Mouse (Mus musculus): ENCODE results near the gene Vmn2r16. TPM values are rescaled to one million over a fixed set of nuclear protein-coding genes. Genes with fewer than 3 reads are reported as not detected.

Vmn2r16 gene
- polyA plus RNA-seq (2015; fragmentation: Nextera tagmentation; extraction: Ambion mirVana), result not detected in 2 replicates

DNA sequence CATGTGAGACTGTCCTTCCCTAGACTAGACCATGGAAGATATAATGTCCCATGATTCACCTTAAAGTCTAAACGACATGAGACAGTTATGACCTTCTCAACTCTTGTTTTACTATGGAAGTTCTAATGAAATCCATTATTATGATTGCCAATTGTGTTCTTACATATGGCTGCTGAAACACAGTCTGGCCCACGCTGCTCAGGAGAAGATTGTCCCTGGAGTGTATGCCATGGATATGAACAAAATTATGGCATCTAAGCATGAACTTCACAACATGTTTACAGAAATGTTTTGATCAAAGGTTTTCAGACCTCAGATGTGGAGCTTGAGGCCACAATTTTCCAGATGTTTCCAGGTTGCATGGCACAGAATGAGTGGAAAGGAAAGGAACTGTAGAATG, at the start of gene Vmn2r16:
TSS of gene Vmn2r16 (plus strand) at position 301 of the 400 bp plus-strand sequence.
- Histone ChIP-seq H3K9ac (no peak within 1 kb of the TSS), H3K4me3 (no peak within 1 kb of the TSS), H3K4me2 (no peak within 1 kb of the TSS), H3K36me3 (no peaks in the 10 kb centered on the region), H3K27me3 (no peaks in the 10 kb centered on the region), H3K9me3 (peaks cover 33% of the 10 kb centered on the region), H3K4me1 (replicated peaks) (no peaks in the 10 kb centered on the region), H3K27ac (replicated peaks) (no peak within 1 kb of the TSS)
- ATAC-seq (ENCODE audit: low read depth), result no peak
- WGBS, result 54% methylated on average over 2 of the region's 2 CpGs

DNA sequence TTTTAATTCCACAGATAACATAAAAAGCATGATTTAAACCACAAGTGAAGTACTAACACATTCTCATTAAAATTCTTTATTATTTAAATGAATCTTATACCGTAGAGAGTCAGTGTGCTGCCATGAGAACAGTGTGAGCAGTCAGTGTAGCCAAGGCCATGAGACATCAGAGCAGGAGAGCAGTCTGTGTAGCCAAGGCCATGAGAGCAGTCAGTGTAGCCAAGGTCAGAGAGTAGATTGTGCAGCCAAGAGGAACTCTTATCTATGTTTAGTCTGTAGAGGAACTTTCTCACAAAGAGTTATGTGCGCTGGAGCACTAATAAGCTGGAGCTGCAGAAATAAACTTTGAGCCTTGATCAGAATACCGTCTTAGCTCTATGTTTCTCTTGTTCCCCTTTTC, 35.3 kb upstream of the Vmn2r16 start:
- 89% methylated on average over 3 of the region's 3 CpGs for WGBS

DNA sequence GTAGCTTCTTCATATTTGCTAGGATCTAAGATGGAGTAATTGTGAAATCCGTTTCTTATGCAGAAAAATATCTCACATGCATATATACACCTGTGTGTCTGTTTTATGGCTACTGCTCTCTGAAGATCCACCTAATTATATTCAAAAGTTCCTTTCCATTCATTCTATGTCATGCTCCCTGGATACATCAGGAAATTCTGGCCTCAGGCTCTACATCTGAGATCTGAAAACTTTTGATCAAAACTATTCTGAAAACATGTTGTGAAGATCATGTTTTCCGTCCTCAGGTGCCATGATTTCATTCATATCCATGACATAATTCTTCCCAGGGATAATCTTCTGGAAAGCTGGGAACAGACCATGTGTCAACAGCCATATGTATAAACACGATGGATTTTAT, 32.4 kb upstream of the Vmn2r16 start, which contains the start of gene Vmn2r15:
TSS of gene Vmn2r15 (minus strand) at position 101 of the 400 bp plus-strand sequence.
- 51% methylated on average over 3 of the region's 3 CpGs for WGBS
- Histone ChIP-seq H3K4me1 (replicated peaks) (no peaks in the 10 kb centered on the region), H3K9me3 (peaks cover 11% of the 10 kb centered on the region), H3K4me2 (no peak within 1 kb of the TSS), H3K4me3 (no peak within 1 kb of the TSS), H3K27ac (replicated peaks) (no peak within 1 kb of the TSS), H3K36me3 (no peaks in the 10 kb centered on the region), H3K27me3 (no peaks in the 10 kb centered on the region), H3K9ac (no peak within 1 kb of the TSS)
- no peak for ATAC-seq (ENCODE audit: low read depth)

More for the DNA sequence above, 35.3 kb upstream of the Vmn2r16 start:
- H3K27me3 ChIP-seq, result no peaks in the 10 kb centered on the region
- H3K4me1 ChIP-seq (replicated peaks), result no peaks in the 10 kb centered on the region
- H3K4me3 ChIP-seq, result no peak overlapping the region
- no peaks in the 10 kb centered on the region for H3K36me3 ChIP-seq
- no peak overlapping the region for H3K27ac ChIP-seq (replicated peaks)
- H3K4me2 ChIP-seq, result no peak overlapping the region
- peaks cover 9% of the 10 kb centered on the region for H3K9me3 ChIP-seq
- ATAC-seq (ENCODE audit: low read depth), result no peak
- no peak overlapping the region for H3K9ac ChIP-seq

DNA sequence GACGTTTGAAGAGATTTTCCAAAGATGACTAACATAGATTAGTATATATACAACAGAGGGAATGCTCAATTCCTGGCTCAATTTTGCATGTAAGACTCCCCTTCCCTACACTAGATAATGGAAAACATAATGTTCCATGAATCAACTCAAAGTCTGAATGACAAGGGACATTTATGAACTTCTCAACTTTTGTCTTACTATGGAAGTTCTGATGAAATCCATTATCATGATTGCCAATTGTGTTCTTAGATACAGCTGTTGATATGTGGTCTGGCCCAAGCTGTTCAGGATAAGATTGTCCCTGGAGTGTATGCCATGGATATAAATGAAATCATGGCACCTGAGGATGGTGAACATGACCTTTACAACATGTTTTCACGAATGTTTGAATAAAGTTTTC, 89.4 kb downstream of the Vmn2r16 start, which contains the start of gene Vmn2r17:
TSS of gene Vmn2r17 (plus strand) at position 301 of the 400 bp plus-strand sequence.
- WGBS, result 77% methylated on average over 2 of the region's 2 CpGs
- H3K9ac ChIP-seq, result no peak within 1 kb of the TSS
- no peaks in the 10 kb centered on the region for H3K36me3 ChIP-seq
- no peak within 1 kb of the TSS for H3K27ac ChIP-seq (replicated peaks)
- no peak within 1 kb of the TSS for H3K4me2 ChIP-seq
- no peak within 1 kb of the TSS for H3K4me3 ChIP-seq
- no peak for ATAC-seq (ENCODE audit: low read depth)
- no peaks in the 10 kb centered on the region for H3K27me3 ChIP-seq
- H3K4me1 ChIP-seq (replicated peaks), result no peaks in the 10 kb centered on the region
- H3K9me3 ChIP-seq, result peaks cover 6% of the 10 kb centered on the region; the same call in 1 of the 2 replicates

Other genes with a start within 250 kb of the Vmn2r16 start
- not detected in 2 replicates for gene Vmn2r12, start 232.2 kb upstream of the Vmn2r16 start, polyA plus RNA-seq (2015; fragmentation: Nextera tagmentation; extraction: Ambion mirVana)
- not detected in 2 replicates for gene Vmn2r13, start 138.0 kb upstream of the Vmn2r16 start, polyA plus RNA-seq (2015; fragmentation: Nextera tagmentation; extraction: Ambion mirVana)
- gene Vmn2r14, start 105.5 kb upstream of the Vmn2r16 start, polyA plus RNA-seq (2015; fragmentation: Nextera tagmentation; extraction: Ambion mirVana), result not detected in 2 replicates
- gene Vmn2r15, start 32.5 kb upstream of the Vmn2r16 start, polyA plus RNA-seq (2015; fragmentation: Nextera tagmentation; extraction: Ambion mirVana), result not detected in 2 replicates
- gene Vmn2r17, start 89.5 kb downstream of the Vmn2r16 start, polyA plus RNA-seq (2015; fragmentation: Nextera tagmentation; extraction: Ambion mirVana), result not detected in 2 replicates
- 10.7 and 14.6 TPM in 2 replicates for gene Crlf2, start 228.8 kb downstream of the Vmn2r16 start, polyA plus RNA-seq (2015; fragmentation: Nextera tagmentation; extraction: Ambion mirVana)

All from neural tube, embryonic 13.5 days (tissue).